ENCODE assay signal across 20 mouse cellular contexts in genomic region chr4:47228945-47229344, GRCm38 (mm10). TPM values are rescaled to one million over a fixed set of nuclear protein-coding genes. Genes with fewer than 3 reads are reported as not detected.
"Had no signal": no experiment of that assay in that cellular context is flagged by ENCODE, and none has a peak within 500 bp of the region (broad histone marks: within the 10 kb centered on the region; RNA-seq: fewer than 3 reads in every experiment).

No protein-coding gene starts in this region.

- ATAC-seq: midbrain, embryonic 16.5 days had no signal

- H3K4me3 ChIP-seq: midbrain, embryonic 10.5 days; midbrain, embryonic 12.5 days; myocyte; neural tube, embryonic 13.5 days; neural tube, embryonic 15.5 days had no signal

- H3K9ac ChIP-seq: lung, embryonic 14.5 days; midbrain, embryonic 12.5 days; neural tube, embryonic 13.5 days; neural tube, embryonic 15.5 days had no signal

- H3K9me3 ChIP-seq: midbrain, embryonic 10.5 days; midbrain, embryonic 12.5 days; neural tube, embryonic 13.5 days; neural tube, embryonic 15.5 days had no signal

- H3K4me2 ChIP-seq: lung, embryonic 14.5 days; midbrain, embryonic 12.5 days; neural tube, embryonic 13.5 days; neural tube, embryonic 15.5 days had no signal

- DNase-seq: lung, adult 18-20 months; lung, embryonic 14.5 days; lung, postnatal 10 days; lung, postnatal 4 days; midbrain, embryonic 14.5 days; retina, postnatal 1 day; right cerebral cortex, adult 18-20 months; right cerebral cortex, postnatal 25 days; right cerebral cortex, postnatal 4 days; spleen, adult 18-20 months; thymus, adult 2 months; thymus, postnatal 25 days; thymus, postnatal 4 days had no signal

- H3K36me3 ChIP-seq: midbrain, embryonic 10.5 days; midbrain, embryonic 12.5 days; neural tube, embryonic 13.5 days; neural tube, embryonic 15.5 days had no signal

- H3K27ac ChIP-seq: midbrain, embryonic 10.5 days; midbrain, embryonic 12.5 days; neural tube, embryonic 13.5 days; neural tube, embryonic 15.5 days had no signal

- H3K27me3 ChIP-seq: midbrain, embryonic 12.5 days; neural tube, embryonic 13.5 days; neural tube, embryonic 15.5 days had no signal

RNA-seq across cellular contexts. Expression of gene Col15a1, which starts 21.0 kb away (rescaled TPM):
- total RNA-seq: megakaryocyte-erythroid progenitor cell, adult 5-6 weeks had no signal
